Mouse (Mus musculus): ENCODE measurements at regions not wholly inside any gene's neighbourhood (a gene's known extent, or its start where the extent isn't known, plus 50 kb on each side); places are given as distances from the start of the nearest gene placed in this dataset.

DNA sequence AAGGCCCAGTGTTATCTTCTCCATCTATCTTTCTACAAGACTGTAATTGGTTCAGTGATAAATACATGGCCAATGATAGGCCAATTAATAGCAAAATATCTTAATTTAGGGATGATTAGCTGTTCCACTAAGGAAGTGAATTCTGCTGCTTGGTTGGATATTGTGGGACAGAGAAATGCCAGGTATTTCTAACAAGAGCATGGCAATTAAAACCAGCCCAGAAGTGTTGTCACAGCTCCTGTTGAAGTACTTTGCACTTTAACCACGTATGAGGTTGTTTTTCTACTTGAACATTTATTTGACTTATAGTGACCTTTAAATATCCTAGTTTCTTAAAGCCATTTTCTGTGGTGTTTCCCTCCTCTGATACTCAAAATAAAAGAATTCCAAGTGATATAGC, 65.7 kb upstream of the Acsl4 start:
- DNase-seq = no peak

DNA sequence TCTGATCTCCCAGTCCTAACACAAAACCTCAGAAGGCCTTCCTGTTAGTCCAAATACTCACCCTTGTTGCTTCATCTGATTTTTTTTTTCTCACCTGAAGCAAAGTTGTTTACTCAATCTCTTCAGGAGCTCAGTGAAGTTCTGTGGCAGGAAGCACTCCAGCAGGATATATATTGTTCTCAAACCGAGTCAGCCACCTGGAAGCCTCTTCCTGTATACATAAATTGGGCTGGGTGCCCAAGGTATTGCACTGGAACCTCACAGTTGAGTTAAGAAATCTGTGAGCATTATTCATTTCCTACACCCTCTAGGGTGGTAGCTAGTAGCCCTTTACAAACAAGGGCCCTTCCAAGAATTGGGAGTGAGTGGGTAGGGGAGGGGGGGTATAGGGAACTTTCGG, 73.8 kb upstream of the Acsl4 start:
- DNase-seq = no peak

DNA sequence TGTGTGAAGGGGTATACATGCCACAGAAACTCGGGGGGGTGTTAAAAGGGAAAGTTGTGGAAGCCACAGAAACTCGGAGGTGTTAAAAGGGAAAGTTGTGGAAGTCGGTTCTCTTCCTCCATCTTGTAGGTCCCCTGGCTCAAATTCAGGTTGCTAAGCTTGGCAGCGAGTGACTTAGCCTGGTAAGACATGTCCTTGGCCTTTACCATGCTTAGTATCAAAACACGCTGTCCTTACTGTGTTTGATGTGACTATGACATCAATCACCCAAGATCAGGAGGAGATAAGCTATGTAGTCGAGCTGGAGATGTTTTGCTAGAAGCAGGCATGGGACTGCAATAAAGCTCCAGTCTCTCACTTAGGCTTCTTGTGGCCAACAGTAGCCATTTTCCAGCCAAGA, 74.4 kb upstream of the Acsl4 start:
- no peak for DNase-seq

DNA sequence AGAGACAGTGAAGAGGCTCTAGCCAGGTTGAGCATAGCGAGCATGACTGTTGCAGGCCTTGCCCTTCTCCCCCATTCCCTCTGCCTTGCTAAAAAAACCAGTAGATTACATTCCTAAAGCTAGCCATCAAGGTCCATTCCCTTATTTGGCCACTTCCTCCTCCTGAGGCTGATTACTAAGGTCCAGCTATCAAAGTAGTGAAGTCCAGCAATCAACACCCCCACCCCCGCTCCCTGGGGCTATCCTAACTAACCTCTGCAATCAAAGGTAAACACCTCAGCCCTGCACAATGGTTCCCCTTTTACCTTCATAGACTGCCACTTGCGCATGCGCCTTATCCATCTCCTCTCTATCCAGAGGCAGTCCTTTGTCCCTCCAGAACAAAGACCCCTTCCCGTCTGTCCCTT, 77.5 kb upstream of the Acsl4 start:
- peak; percentile 60 to 65 for DNase-seq

DNA sequence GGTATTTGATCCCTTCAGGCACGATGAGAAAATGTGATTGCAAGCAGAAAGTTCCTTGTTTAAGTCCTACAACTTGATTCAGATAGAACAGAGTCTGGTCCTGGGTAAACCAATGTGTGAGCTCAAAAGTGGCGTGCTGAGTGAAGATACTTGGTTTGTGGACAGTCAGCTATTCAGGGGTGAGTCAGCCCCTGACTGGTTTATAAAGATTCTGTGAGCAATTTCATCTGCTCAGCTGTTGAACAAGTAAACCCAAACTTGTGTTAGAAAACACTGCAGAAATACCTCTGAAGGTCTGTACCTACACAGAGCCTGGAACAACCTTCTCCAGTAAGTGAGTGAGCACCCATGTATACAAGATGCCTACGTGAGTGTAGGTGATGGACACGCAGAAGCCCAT, 78.1 kb upstream of the Acsl4 start:
- no peak for DNase-seq

DNA sequence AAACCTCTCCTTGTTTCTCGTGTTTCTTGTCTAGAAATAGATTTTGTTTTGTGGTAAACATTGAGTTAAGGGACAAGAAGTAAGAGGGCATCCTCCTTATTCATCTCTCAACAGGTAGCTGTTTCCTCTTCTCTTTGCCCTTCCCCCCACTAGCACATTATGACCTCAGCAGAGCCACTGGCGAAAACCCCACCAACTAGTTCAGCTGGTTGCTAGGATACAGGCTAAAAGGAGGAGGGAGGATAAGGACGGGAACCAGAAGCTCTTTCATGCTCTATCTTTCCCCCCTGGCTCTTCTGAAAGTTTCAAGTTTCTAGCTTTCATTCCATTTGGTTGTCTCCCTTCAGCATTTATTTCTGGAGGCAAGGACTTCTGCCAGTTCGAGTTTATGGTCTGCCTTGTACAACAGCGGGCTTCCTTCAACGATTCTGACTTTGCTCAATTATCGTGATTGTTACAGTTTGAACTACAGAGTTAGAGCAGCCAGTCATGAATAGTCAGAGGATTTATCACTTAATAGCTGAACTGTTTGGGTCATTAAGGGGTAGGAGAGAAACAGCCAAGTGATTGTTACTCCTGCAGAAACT, 78.8 kb upstream of the Acsl4 start:
- DNase-seq = no peak

DNA sequence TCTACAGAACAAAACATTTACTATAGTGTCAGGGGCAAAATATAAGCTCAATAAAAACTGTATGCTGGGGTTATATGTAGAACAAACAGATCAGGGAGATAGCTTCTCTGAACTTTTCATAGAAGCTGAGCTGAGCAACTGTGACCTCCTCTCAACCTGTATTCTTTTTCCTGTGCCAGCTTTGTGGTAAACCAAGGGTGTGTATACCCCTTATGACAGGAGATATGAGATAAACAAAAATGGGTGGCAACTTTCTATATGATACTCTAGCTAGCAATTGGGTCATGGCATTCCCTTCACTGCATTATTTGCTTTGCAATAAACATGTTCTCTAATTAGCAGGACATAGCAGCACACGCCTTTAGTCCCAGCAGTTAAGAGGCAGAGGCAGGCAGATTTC, 79.7 kb upstream of the Acsl4 start:
- no peak for DNase-seq

DNA sequence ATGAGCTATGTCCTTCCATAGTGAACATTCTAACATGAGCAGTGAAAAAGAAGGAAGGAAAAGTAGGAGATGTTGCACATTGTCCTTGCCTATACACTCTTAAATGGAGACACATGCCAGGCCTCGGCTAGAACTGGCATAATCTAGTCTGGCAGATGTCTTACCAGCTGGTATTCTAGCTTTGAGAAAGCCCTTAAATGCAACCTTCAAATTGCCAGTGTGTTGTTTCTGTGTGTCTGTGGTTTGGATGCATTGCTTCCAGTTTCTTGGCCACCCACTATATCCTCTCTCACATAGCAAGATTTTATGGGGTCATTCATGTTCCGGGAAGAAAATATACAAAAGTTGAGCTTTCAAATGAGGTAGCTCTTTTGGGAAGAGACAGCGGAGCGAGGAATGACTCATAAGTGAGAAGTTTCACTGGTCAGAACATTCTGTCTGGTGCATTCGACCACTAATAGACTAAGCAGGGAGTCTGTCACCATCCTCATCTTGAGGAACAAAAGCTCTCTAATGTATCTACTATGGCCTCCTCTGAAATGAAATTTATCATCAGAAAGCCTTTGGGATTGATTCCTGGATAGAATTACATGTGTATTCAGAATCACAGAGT, 91.0 kb upstream of the Acsl4 start:
- no peak for DNase-seq

DNA sequence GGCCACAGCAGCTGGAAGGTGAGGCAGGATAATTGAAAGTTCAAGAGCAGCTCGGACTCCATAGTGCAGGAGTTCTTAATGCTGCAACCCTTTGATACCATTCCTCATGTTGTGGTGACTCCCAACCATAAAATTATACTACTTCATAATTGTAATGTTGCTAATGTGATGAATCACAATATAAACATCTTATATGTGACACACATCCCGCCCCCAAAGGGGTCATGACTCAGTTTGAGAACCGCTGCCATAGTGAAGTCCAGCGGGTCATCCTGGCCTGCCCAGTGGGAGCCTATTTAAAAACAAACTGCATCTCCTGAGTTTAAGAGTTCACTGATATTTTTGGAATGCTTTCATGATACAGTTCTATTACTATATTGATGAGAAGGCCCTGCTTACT, 97.7 kb upstream of the Acsl4 start:
- DNase-seq = no peak

DNA sequence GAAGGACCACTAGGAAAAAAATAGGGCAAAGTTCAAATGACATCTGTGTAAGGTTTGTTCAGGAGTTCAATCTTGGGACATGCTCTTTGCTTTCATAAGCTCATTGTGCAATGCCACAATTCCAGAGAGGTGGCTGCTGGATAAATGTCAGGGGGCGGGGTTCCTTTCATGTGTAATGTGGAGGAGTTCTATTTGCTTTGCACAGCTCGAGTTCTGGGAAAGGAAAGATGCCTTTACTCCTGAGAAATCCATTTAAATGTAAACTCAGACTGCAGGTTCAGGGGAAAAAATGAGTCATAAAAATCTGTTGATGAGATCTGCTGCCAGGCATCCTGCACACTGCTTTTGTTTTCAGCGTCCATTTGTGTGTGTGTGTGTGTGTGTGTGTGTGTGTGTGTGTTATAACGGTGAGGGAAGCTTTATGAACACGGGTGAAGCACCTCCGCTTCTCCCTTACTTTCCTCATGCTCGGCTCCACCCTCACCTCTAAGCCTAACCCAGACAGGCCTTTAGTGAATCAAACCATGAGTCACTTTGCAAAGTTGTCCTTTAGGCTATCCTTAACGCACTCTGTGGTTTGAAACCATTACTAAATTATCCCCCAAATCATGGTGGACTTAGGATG, 99.9 kb upstream of the Acsl4 start:
- peak; percentile 16 to 62 for DNase-seq

DNA sequence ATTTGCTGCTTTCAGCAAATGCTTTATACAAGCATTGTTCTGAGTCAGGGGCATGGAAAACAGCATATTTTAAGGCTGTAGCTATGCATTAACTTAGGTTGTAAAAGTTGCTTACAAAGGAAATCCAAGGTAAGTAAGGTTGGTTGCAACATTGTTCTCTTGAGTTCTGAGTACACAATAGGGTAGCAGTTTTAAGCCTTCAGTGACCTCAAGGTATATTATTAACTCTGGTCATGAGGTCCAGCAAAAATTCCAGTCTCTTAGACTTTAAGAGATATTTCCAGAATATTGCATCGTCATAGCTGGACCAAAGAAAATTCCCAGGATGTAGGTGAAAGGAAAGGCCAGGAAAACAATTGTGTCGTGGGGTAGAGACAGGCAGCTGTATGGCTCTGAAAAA, 110.8 kb upstream of the Acsl4 start:
- no peak for DNase-seq

DNA sequence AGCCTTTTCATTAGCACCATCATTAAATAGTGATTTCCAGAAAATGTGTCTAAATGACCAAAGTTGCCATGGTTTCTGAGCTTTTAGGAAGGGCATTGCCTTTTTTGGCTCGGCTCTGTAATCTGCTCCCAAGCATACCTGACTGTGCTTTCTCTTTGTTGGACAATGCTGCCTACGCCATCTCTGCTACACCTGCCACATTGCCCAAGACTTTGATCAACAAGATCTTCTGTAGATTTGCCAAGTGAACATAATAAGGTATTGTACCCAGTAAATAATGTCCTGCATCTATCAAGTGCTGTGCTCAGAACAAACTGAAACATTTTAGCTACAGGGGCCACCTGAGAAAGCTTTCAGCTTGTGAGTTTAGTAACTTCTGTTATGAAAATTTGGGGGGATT, 114.6 kb upstream of the Acsl4 start:
- DNase-seq = no peak

DNA sequence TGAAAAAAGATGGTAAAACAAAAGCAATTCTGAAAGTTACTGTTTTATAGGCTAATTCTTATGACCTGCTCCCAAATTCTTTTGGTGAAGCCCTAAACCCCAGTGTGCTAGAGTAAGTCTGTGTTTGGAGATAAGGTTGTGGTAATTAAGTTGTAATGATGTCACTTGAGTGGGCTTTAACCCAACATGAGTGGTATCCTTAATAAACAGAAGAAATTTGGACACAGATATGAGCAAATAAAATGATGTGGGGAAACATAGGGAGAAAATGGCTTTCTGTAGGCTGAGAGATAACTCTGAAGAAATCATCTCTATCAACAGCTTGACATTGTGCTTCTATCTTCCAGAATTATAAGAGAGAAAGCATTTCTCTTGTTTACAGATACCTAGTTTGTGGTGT, 117.1 kb upstream of the Acsl4 start:
- no peak for DNase-seq

DNA sequence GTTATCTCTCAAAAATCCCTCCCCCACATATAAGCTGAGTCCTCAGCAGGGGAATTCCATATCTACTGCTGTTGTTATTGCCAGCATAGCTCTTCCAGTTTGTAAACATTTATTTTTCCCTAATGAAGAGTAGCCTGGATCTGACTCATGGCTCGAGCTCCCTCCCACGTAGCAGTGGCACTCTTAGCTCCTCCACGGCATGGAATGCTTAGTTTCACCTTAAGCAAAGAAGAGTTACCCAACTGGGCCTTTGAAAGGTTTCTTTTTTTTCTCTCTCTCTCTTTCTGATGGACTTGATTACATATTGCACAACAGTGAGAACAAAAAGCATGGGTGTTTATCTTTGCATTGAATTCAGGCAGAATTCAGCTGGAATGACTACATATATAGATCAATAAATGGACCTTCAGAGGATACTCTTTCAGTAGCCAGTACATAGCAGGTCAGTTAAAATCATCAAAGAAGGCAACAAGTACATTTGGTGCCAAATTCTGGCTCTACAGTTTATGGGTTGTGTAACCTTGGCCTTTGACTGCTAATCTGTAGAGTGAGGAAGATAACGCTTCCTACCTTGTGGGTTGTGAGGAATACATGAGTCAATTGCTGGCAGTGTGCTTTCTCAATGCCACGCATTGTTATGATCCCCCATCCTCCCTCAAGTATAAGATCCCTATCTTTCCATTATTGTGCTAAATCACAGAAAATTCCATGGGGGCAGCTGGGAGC, 126.2 kb upstream of the Acsl4 start:
- DNase-seq = no peak

DNA sequence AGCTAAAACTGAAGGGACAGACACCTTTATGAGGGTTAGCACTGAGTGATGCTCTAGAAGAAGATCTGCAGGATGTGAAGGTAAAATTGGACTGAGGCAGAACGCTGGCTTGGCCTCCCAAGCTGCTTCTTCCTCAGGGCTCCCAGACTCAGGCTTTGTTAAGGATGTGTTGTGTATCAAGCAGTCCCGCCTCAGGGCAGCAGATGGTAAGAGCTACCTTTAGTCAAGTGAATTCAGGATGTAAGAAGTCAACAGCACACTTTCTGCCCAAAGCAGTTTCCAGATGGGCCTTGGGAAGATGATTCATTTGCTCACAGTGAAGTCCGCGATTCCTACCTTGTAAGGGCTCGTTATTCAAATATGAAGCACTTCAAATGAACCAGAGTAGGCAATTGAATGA, 126.9 kb upstream of the Acsl4 start:
- DNase-seq = no peak

DNA sequence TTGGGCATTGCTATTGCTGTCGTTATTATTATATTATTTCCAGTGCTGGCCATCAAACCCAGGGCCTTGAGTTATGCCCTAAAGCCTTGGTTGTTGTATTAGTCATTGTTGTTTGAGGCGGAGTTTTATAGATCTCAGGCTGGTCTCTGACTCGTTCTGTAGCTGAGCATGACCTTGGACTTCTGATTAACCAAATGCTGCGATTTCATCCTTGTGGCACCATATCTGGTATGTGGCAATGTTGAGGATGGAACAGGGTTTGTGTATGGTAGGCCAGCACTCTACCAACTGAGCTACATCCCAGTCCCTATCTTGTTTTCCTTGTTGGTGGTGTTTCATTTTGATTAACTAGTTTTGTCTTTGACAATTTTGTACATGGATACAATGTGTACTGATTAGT, 130.7 kb upstream of the Acsl4 start:
- no peak for DNase-seq

DNA sequence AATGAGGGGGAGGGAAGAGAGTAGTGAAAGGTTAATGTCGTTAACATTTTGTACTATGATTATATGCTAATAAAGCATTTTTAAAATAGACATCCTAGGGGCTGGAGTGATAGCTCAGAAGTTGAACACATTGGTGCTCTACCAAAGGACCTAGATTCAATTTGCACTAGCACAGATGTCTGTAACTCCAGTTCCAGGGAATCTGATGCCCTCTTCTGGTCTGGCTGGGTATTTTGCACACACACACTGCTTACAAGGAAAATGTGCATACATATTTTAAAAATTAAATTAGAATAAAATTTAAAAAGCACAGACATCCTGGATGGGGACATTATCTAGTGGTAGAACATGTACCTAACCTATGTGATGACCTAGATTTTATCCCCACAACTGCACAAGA, 136.6 kb upstream of the Acsl4 start:
- peak; percentile 32 to 62 for DNase-seq

DNA sequence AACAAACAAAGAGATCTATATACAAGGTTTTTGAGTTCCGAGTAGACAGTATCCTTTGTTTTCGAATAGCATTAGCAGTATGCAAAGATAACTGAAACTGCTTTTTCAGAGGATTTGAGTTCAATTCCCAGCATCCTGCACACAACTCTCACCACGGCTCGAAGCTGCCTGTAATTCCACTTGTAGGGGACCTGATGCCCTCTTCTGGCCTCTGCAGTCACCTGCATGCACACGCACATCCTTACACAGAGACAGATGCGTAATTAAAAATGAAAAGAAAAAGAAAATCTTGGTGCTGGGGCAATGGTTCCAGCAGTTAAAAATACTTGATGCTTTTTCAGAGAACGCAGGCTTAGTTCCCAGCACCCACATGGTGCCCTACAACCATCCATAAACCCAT, 139.6 kb upstream of the Acsl4 start:
- DNase-seq = peak in 1 of 2 experiments; percentile 27

DNA sequence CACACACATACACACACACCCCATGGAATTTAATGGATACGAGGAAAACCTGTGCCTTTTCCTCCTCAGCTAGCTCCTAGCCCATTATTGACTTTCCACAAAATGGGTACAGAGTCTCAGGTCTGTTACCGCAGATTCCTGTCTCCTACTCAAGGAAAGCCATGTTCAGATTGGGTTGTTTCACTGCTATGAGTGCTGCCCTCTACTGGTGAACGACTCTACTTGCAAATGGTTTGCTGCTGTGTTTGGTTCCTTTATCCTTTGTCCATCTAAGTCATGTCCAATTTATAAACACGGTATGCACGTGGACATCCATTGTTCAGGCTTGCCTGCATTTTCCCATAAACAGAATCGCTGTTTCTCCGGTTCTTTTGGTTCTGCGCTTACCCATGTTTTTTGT, 144.4 kb upstream of the Acsl4 start:
- peak; percentile 23 to 48 for DNase-seq

DNA sequence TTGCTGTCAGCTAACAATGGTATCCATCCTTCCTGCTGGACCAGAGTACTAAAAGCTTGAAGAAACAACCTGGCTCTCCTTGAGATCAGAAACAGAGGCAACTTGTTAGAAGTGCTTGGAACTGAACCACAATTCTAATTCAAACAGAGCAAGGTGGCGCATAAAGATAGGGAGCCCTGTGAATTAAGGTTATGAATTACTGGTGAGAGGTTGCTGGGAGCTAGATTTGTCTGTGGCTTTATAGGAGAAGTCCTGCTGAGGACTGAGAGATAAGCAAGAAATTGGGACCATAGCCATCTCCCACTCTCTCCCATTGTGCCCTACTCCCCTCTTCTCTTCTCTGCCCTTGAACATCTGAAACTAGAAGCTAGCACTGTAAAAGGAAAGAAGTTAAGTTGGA, 145.2 kb upstream of the Acsl4 start:
- no peak for DNase-seq

DNA sequence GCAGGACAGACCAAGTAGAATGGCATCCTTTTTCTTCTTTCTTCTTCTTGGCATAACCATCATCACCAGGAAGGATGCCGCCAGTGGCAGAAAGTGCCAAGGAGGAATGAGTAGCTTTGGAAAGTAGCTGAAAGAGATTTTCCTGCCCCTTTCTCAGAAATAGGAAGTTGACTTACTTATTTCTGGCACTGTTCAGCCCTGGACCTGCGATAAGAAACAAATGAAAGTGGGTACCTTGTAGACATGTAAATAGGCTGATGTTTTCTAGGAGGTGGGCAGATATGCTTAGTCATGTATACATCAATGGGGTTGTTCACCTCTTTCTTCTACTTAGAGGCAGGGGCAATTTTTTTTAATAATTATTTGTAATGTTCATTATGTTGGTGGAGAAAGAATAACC, 145.3 kb upstream of the Tmem164 start:
- no peak for DNase-seq

DNA sequence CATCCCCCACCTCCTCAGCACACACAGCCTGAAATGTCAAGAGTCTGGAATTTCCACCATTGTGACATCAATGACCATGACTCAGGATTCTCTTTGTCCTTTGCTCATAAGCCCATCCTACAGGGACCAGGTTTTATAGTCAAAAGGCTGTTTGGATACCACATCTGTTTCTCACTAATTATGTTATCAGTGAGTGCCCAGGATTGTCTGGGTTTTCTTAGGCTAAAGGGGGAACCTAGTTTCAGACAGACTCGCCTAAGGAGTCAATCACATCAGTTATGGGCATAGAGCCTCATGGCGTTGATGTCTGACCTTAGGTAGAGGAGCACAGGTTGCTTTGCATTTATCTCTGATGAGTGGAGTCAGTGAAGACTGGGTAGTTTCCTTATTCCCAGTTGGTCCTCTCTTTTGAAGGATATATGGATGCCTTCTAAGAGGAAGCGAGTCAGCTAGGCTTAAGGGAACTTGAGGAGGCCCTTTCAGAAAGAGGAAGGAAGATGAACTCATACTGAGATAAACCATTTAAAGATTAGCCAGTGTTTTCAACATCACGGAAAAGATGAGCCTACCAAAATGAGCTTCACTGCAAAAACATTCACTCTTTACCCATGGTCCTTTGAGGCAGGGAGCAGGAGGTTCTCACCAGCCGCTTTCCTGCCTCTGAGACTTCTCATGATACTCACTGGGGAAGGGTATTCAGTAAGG, 143.8 kb upstream of the Tmem164 start:
- no peak for DNase-seq

DNA sequence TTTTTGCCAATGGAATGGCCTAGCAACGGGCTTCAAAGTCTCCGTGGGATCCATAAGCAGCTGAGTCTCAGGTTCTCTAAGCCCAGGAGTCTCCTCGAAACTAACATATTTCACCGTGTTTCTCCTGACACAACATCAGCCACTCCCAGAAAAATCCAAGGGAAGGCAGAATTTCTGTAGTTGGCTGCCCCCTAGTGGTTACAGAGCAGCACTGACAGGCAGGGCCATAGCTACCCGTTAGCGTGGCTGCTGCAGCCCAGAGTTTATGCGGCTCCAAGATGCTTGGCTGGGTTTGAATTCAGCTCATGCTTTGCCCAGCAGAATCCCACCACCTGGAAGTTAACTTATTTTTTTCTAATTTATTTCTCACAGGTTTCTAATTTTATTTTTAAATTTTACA, 140.9 kb upstream of the Tmem164 start:
- DNase-seq = peak; percentile 48 to 60

DNA sequence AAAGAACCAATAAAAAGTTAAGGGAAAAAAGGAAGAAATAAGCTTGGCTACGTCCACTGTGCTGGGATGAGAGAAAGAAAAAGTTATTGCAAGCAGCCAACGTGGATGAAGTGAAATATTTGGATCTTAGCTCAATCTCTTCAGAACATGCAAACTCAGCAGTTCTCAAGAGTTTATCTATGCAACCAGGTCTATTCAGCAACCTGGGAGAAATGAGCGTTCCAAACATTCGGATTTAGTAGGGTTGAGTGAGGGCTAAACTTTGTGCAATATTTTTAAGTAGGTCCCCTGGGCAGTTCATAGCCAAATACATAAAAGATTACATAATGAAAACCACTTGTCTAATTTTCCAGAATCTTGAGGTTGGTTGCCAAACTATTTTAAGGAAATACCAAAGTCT, 129.0 kb upstream of the Tmem164 start:
- no peak for DNase-seq

All from kidney, postnatal 36 days (tissue).